Mouse (Mus musculus): Measurements from ENCODE around the gene Slc15a4.
A peak's percentile ranks its signal among the peaks of the same experiment; 100 is the strongest.

Gene Slc15a4

GRCm38 (mm10) chr5:127632167-127633145, at the start of gene Slc15a4, which contains the start of gene Glt1d1:
Gene Slc15a4 (minus strand): TSS chr5:127632897.
Gene Glt1d1 (plus strand): TSS chr5:127632262.
- no peak for DNase-seq (ENCODE audit: low spot score in 2 of 2)

GRCm38 (mm10) chr5:127678501-127678900, 45.8 kb upstream of the Slc15a4 start:
- DNase-seq (ENCODE audit: low spot score in 2 of 2) = no peak

GRCm38 (mm10) chr5:127677561-127677960, 44.9 kb upstream of the Slc15a4 start:
- no peak for DNase-seq (ENCODE audit: low spot score in 2 of 2)

DNA sequence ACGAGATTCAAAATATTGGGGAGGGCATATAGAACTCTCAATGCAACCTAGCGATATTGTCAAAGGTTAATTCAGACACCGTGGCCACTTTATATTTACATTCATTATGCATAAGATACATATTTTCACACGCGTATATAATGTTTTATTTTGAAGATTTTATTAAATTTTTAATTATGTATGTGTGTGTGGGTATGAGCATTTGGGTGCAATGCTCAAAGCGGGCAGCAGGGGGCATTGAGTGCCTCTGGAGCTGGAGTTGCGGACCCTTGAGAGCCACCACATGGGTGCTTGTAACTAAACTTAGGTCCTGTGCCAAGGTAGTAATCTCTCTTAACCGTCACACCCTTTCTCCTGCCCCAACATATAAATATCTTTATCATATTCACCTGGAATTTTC, 41.2 kb upstream of the Slc15a4 start:
- no peak for DNase-seq (ENCODE audit: low spot score in 2 of 2)

- no peak for DNase-seq (ENCODE audit: low spot score in 2 of 2)
Measured at GRCm38 (mm10) chr5:127660979-127661378, 28.3 kb upstream of the Slc15a4 start.

GRCm38 (mm10) chr5:127660267-127660666, 27.6 kb upstream of the Slc15a4 start:
- DNase-seq (ENCODE audit: low spot score in 2 of 2) = no peak

DNA sequence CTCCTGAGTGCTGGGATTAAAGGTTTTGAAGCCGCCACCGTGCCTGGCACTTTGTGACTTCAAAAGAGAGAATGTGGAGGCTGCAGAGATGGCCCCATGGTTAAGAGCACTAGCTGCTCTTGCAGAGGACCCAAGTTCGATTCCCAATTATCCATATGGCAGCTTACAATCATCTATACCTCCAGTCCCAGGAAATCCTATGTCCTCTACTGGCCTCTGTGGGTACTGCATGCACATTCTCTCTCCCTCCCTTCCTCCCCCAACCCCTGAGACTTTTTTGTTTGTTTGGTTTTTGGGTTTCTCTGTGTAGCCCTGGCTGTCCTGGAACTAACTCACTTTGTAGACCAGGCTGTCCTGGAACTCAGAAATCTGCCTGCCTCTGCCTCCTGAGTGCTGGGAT, 26.6 kb upstream of the Slc15a4 start:
- no peak for DNase-seq (ENCODE audit: low spot score in 2 of 2)

GRCm38 (mm10) chr5:127658257-127658656, 25.6 kb upstream of the Slc15a4 start:
- DNase-seq (ENCODE audit: low spot score in 2 of 2) = no peak

GRCm38 (mm10) chr5:127649077-127649476, 16.4 kb upstream of the Slc15a4 start:
- peak; percentile 11 to 57 for DNase-seq (ENCODE audit: low spot score in 2 of 2)

GRCm38 (mm10) chr5:127648046-127648445, 15.3 kb upstream of the Slc15a4 start:
- peak in 1 of 2 experiments; percentile 41 for DNase-seq (ENCODE audit: low spot score in 2 of 2)

GRCm38 (mm10) chr5:127641185-127641958, 8.7 kb upstream of the Slc15a4 start:
- DNase-seq (ENCODE audit: low spot score in 2 of 2) = no peak

- DNase-seq (ENCODE audit: low spot score in 2 of 2) = peak in 1 of 2 experiments; percentile 24
Measured at GRCm38 (mm10) chr5:127640359-127640758, 7.7 kb upstream of the Slc15a4 start.

GRCm38 (mm10) chr5:127639635-127640034, 6.9 kb upstream of the Slc15a4 start:
- DNase-seq (ENCODE audit: low spot score in 2 of 2) = no peak

DNA sequence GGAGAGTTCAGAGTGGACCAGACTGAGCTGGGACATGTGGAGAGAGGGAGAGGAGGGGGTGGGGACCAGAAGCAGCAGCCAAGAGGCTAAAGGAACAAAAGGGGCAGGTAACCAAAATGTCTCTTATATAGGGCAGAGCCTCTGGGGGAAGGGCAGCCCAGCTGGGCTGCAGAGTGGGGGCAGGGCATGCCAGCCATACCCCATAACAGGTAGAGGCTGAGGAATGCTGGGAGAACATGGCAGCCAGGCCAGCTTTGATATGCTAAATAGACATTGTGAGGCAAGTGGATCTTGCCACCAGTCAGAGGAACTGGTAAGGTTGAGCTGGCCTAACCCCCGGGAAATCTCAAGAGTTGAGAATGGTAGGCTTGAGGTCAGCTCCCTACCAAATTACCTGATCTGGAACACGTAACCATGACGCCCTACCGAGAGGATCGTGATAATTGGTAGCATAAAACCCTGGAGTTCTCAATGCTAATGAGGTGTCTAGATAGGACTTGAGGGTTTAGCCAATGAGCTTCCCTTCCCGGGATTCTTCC, 6.4 kb upstream of the Slc15a4 start:
- DNase-seq (ENCODE audit: low spot score in 2 of 2) = no peak

DNA sequence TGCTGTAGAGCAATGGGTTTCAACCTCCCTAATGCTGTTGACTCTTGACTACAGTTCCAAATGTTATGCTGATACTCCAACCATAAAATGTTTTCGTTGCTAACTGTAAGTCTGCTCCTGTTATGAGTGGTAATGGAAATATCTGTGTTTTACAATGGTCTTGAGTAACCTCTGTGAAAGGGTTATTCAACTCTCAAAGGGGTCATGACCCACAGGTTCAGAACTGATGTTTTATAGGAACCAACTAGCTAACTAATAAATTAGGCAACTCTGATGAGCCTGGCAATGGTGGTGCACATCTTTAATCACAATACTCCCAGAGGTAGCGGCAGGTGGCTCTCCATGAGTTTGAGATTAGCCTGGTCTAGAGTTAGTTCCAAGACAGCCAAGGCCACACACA, 5.5 kb upstream of the Slc15a4 start:
- DNase-seq (ENCODE audit: low spot score in 2 of 2) = no peak

DNA sequence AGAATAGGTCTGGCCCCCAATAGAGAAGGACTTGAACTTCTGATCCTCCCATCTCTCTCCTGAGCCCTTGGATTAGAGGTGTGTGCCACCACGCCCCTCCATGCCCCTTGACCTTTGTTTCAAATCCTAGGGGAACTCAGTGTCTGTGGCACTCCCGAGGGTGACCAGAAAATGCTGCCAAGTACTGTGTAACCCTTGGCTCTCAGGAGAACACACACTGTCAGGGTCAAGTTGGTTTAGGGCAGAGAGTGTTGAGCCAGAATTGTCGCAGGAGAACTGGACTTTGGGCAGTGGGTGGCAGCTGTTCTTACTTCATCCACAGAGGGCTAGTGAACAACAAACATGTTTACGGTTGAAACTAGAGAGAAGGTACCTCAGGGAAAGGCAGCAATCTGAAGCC, 4.9 kb upstream of the Slc15a4 start:
- no peak for DNase-seq (ENCODE audit: low spot score in 2 of 2)

- DNase-seq (ENCODE audit: low spot score in 2 of 2) = no peak
Measured at GRCm38 (mm10) chr5:127633666-127634065, 969 bp upstream of the Slc15a4 start.

- no peak for DNase-seq (ENCODE audit: low spot score in 2 of 2)
Measured at GRCm38 (mm10) chr5:127633188-127633587, 491 bp upstream of the Slc15a4 start.

- DNase-seq (ENCODE audit: low spot score in 2 of 2) = no peak
Measured at GRCm38 (mm10) chr5:127631671-127632070, 1.0 kb downstream of the Slc15a4 start.

DNA sequence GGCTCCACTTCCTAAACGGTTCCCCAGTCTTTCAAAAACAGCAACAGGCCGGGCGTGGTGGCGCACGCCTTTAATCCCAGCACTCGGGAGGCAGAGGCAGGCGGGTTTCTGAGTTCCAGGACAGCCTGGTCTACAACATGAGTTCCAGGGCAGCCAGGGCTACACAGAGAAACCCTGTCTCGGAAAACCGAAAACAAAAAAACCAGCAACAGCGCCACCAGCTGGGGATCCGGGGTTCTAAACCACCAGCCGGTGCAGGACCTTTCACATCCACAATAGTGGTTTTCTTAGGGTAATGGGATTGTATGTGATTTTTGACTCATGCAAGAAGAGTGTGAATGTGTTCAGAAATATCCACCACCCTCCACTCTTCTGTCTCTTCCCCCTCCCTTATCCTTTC, 5.5 kb downstream of the Slc15a4 start:
- DNase-seq (ENCODE audit: low spot score in 2 of 2) = no peak

- no peak for DNase-seq (ENCODE audit: low spot score in 2 of 2)
Measured at GRCm38 (mm10) chr5:127624427-127625213, 8.1 kb downstream of the Slc15a4 start.
